ENCODE assay signal across 9 mouse cellular contexts in the genomic region with DNA sequence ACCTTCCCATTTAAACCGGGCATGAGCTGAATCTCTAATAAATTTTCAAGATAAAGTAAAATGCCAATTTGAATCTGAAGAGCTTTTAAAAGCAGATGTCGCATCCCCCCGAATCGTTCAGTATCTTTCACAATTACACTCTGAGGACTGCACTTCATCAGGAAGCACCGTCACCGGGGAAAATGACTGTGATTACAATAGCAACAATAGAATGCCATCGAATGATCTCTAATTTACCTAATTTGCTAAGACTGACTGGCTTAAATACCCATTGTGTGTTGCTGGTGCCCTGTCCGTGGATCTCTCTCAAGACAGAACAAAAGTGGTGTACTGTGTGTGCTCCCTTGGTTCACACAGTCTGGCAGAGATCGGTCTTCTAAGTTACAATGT.
DNase-seq lines count a peak whose midpoint lies in the region; ATAC-seq and TF ChIP-seq lines count a peak whose summit lies in the region.
"Had no signal": no experiment of that assay in that cellular context is flagged by ENCODE, and none has a peak within 500 bp of the region (broad histone marks: within the 10 kb centered on the region; RNA-seq: fewer than 3 reads in every experiment).

No protein-coding gene starts in this region.

- TF ChIP-seq EP300 in liver, postnatal 0 days (IDR thresholded peaks at IDR 0.05; ENCODE audit: low read depth): no peak

- no peaks in the 10 kb centered on the region for H3K36me3 ChIP-seq in neural tube, embryonic 11.5 days (ENCODE audit: control insufficient read depth, insufficient read depth, low read length)
- no peaks in the 10 kb centered on the region for H3K36me3 ChIP-seq in forebrain, embryonic 13.5 days (ENCODE audit: poor library complexity, severe bottlenecking)
- H3K36me3 ChIP-seq in liver, postnatal 0 days (replicated peaks; ENCODE audit: insufficient read depth, low read length): no peaks in the 10 kb centered on the region

- H3K4me1 ChIP-seq in neural tube, embryonic 11.5 days (ENCODE audit: control insufficient read depth, insufficient read depth, low read length): peaks cover 12% of the 10 kb centered on the region
- H3K4me1 ChIP-seq in forebrain, embryonic 13.5 days: peaks cover 44% of the 10 kb centered on the region
- no peaks in the 10 kb centered on the region for H3K4me1 ChIP-seq in liver, postnatal 0 days (ENCODE audit: insufficient read depth)

- no peak overlapping the region for H3K4me3 ChIP-seq in neural tube, embryonic 11.5 days (ENCODE audit: low read depth, low read length)
- peak overlapping the region; percentile 30 for H3K4me3 ChIP-seq in forebrain, embryonic 13.5 days
- no peak overlapping the region for H3K4me3 ChIP-seq in liver, postnatal 0 days (ENCODE audit: low read depth, low read length)

- peak overlapping the region; percentile 31; the same call in 1 of the 2 replicates for H3K9ac ChIP-seq in neural tube, embryonic 11.5 days (ENCODE audit: low read length)
- H3K9ac ChIP-seq in forebrain, embryonic 13.5 days: peak overlapping the region; percentile 45
- no peak overlapping the region for H3K9ac ChIP-seq in liver, postnatal 0 days (replicated peaks)

- peak overlapping the region; percentile 40 for H3K4me2 ChIP-seq in neural tube, embryonic 11.5 days (ENCODE audit: low read depth)
- peak overlapping the region; percentile 58 for H3K4me2 ChIP-seq in forebrain, embryonic 13.5 days
- no peak overlapping the region for H3K4me2 ChIP-seq in liver, postnatal 0 days (ENCODE audit: low read depth, low read length)

- TF ChIP-seq CTCF in liver, postnatal 0 days (IDR thresholded peaks at IDR 0.05; ENCODE audit: low read depth): no peak

- no peaks in the 10 kb centered on the region for H3K27me3 ChIP-seq in neural tube, embryonic 11.5 days (ENCODE audit: control insufficient read depth, insufficient read depth, low read length)
- H3K27me3 ChIP-seq in forebrain, embryonic 13.5 days: no peaks in the 10 kb centered on the region
- no peaks in the 10 kb centered on the region for H3K27me3 ChIP-seq in liver, postnatal 0 days (ENCODE audit: insufficient read depth, low read length)

- DNase-seq in neural tube, embryonic 11.5 days (ENCODE audit: low spot score): peak; percentile 25
- no peak for DNase-seq in neural tube, embryonic 10.5 days (ENCODE audit: extremely low spot score, low spot score)
- peak; percentile 22 to 32 for DNase-seq in layer of hippocampus, postnatal 10 days (ENCODE audit: low spot score in 2 of 2)
- DNase-seq in retina, postnatal 1 day: peak; percentile 86
- no peak for DNase-seq in adrenal gland, adult 8-10 months
- DNase-seq in liver, postnatal 0 days: no peak
- DNase-seq in urinary bladder, postnatal 25 days (ENCODE audit: low spot score): no peak

- WGBS in neural tube, embryonic 11.5 days: 39% methylated on average over 9 of the region's 9 CpGs
- 5% methylated on average over 9 of the region's 9 CpGs for WGBS in forebrain, embryonic 13.5 days
- 71% methylated on average over 9 of the region's 9 CpGs for WGBS in liver, postnatal 0 days (ENCODE audit: insufficient replicate concordance)

- peak overlapping the region; percentile 57; the same call in 1 of the 2 replicates for H3K27ac ChIP-seq in neural tube, embryonic 11.5 days (ENCODE audit: low read depth, low read length)
- H3K27ac ChIP-seq in forebrain, embryonic 13.5 days: peak overlapping the region; percentile 83
- H3K27ac ChIP-seq in liver, postnatal 0 days (ENCODE audit: low read depth): no peak overlapping the region
- H3K27ac ChIP-seq: macrophage had no signal

- H3K9me3 ChIP-seq in neural tube, embryonic 11.5 days (ENCODE audit: control insufficient read depth, low read length): no peaks in the 10 kb centered on the region
- H3K9me3 ChIP-seq in forebrain, embryonic 13.5 days (replicated peaks): no peaks in the 10 kb centered on the region
- H3K9me3 ChIP-seq in liver, postnatal 0 days (ENCODE audit: low read length): no peaks in the 10 kb centered on the region

- ATAC-seq in neural tube, embryonic 11.5 days (ENCODE audit: insufficient read depth, low FRiP score, low TSS enrichment): 0 out of 2 replicates have a peak, but pooled peaks have one; percentile 31
- peak; percentile 80 for ATAC-seq in forebrain, embryonic 13.5 days
- ATAC-seq in liver, postnatal 0 days: no peak

Comparison
In these comparisons a context has a peak if more than half of its experiments do, and no peak if none do; other contexts are left out.
1. DNase-seq: peak in neural tube, embryonic 11.5 days (single experiment), layer of hippocampus, postnatal 10 days (2 of 2) and retina, postnatal 1 day (single experiment); none in neural tube, embryonic 10.5 days (single experiment), adrenal gland, adult 8-10 months (single experiment), liver, postnatal 0 days (single experiment) and urinary bladder, postnatal 25 days (single experiment).